Mouse (Mus musculus) liver, adult 2 months (tissue): ENCODE measurements around the gene Gm49337. TPM values are rescaled to one million over a fixed set of nuclear protein-coding genes. Genes with fewer than 3 reads are reported as not detected.

ENCODE experiments used
- DNase-seq: peaks from one replicate; pipeline ENCODE4 v3.0.0-alpha.2; 2011; ENCODE audit warnings: low read depth, low spot score; ENCODE audit errors: extremely low read depth
- H3K27ac ChIP-seq: fragments of 200-500 bp; replicated peaks from 2 replicates; pipeline ENCODE4 v1.5.1; 2012; ENCODE audit warnings: low read depth, mild to moderate bottlenecking, control low read depth, inconsistent platforms, low read length; ENCODE audit not compliant: insufficient read depth
- H3K27me3 ChIP-seq: fragments of 200-500 bp; 2 replicates; pipeline ENCODE4 v1.6.1; 2012; ENCODE audit warnings: mild to moderate bottlenecking, moderate library complexity, low read length, inconsistent platforms; ENCODE audit not compliant: control insufficient read depth, insufficient read depth
- H3K36me3 ChIP-seq: fragments of 200-500 bp; 2 replicates; pipeline ENCODE4 v1.6.1; 2012; ENCODE audit warnings: low read length, inconsistent platforms; ENCODE audit not compliant: control insufficient read depth, insufficient read depth
- H3K4me1 ChIP-seq: fragments of 200-500 bp; 2 replicates; pipeline ENCODE4 v1.6.1; 2011; ENCODE audit warnings: low read length; ENCODE audit not compliant: control insufficient read depth, insufficient read depth
- H3K4me3 ChIP-seq: fragments of 200-500 bp; 2 replicates; pipeline ENCODE4 v1.5.1; 2011; ENCODE audit warnings: low read depth, mild to moderate bottlenecking, control low read depth, low read length, moderate library complexity; ENCODE audit not compliant: insufficient read depth
- H3K79me2 ChIP-seq: fragments of 200-500 bp; 2 replicates; pipeline ENCODE4 v1.6.1; 2012; ENCODE audit warnings: inconsistent platforms, mild to moderate bottlenecking, low read length, moderate library complexity; ENCODE audit not compliant: control insufficient read depth, insufficient read depth
- H3K9ac ChIP-seq: fragments of 200-500 bp; 2 replicates; pipeline ENCODE4 v1.6.1; 2012; ENCODE audit warnings: low read depth, mild to moderate bottlenecking, control low read depth, inconsistent platforms, low read length
- CTCF ChIP-seq: fragments of 200-500 bp; IDR thresholded peaks from 2 replicates; pipeline ENCODE4 v1.5.1; 2011; ENCODE audit warnings: low read depth, low read length, control low read depth
- POLR2A ChIP-seq: fragments of 200-500 bp; IDR thresholded peaks from 2 replicates; pipeline ENCODE4 v1.6.1; 2011; ENCODE audit warnings: low read length, control low read depth; ENCODE audit not compliant: insufficient read depth; ENCODE audit errors: extremely low read depth
- WGBS: fragments of 180-500 bp; shearing (Covaris S2); methylation state at CpG from one replicate; pipeline ENCODE4 v1.1.7; 2018; 5-methylcytosine and 5-hydroxymethylcytosine counted together
- polyA plus RNA-seq: library from polyadenylated mRNA; depleted of rRNA; stranded (reverse); fragments of >200 nt; gene quantifications from 2 replicates; pipeline ENCODE4 v1.2.3, GENCODE M21; 2012
- total RNA-seq: library from RNA; depleted of rRNA; stranded (reverse); fragments of >200 nt; gene quantifications from 2 replicates; pipeline ENCODE4 v1.2.3, GENCODE M21; 2014

The Gm49337 gene
- total and polyA plus RNA-seq, 2 experiments = not detected

DNA sequence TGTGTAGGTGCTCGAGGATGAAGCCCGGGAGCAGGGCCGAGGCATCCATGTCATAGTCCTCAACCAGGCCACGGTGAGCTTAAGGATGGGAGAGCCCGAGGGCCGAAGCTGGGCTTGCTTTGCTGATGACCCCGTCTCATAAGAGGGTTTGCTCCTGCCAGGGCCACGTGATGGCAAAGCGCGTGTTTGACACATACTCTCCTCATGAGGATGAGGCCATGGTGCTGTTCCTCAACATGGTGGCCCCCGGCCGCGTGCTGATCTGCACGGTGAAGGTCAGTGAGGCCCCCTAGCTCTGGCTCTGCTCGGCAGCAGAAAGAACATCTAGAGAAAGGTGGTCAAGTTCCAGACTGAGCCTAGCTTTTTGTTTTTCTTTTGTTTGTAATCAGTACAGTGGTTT is 20.5 kb upstream of the Gm49337 start:
- peaks cover 11% of the 10 kb centered on the region for H3K4me1 ChIP-seq
- H3K79me2 ChIP-seq = no peaks in the 10 kb centered on the region
- TF ChIP-seq CTCF = no peak
- TF ChIP-seq POLR2A = no peak
- 97% methylated on average over 15 of the region's 15 CpGs for WGBS
- H3K9ac ChIP-seq = no peak overlapping the region
- H3K36me3 ChIP-seq = peaks cover 10% of the 10 kb centered on the region; the same call in 1 of the 2 replicates
- no peak overlapping the region for H3K27ac ChIP-seq
- DNase-seq = no peak
- H3K4me3 ChIP-seq = no peak overlapping the region
- no peaks in the 10 kb centered on the region for H3K27me3 ChIP-seq

DNA sequence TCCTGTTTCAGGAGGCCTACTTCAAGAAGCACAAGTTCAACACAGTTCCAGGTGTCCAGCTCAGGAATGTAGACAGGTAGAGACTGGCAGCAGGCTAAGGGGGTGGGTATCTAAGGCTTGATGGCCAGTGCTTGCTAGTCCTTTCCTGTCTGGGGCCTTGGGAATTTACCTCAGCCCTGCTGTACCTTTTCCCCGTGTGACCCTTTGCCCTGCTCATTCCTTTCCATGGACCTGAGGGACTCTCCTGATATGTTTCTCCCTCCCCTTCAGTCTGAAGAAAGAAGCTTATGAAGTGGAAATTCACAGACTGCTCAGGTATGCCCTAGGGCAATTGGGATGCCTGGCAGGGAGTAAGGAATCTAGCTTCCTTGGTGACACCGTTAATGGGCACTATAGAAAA is 15.3 kb upstream of the Gm49337 start:
- peaks cover 24% of the 10 kb centered on the region for H3K36me3 ChIP-seq

DNA sequence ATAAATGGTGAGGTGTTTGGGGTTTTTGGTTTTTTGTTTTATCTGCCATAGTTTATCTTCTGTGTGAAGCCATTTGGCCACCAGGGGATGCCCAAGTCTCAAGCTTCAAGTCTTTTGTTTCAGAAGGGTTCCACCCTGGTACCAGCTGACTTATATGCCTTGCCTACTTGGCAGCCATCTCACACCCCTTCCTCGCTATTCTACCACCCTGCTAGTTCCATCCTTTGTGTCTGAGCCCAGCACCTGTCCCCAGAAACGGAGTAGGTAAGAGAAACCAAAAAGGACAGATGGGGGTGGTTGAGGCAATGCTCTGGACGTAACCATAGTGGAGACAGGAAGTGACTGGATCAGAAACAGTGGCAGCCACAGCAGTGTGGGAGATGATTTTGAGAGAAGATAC is 13.3 kb upstream of the Gm49337 start:
- WGBS = 83% methylated on average over 3 of the region's 3 CpGs
- H3K27ac ChIP-seq = no peak overlapping the region
- H3K4me1 ChIP-seq = no peaks in the 10 kb centered on the region
- no peaks in the 10 kb centered on the region for H3K79me2 ChIP-seq
- no peaks in the 10 kb centered on the region for H3K27me3 ChIP-seq
- no peak overlapping the region for H3K9ac ChIP-seq
- H3K4me3 ChIP-seq = no peak overlapping the region
- peaks cover 21% of the 10 kb centered on the region for H3K36me3 ChIP-seq
- DNase-seq = no peak
- no peak for TF ChIP-seq POLR2A
- no peak for TF ChIP-seq CTCF

More for the DNA sequence above, 15.3 kb upstream of the Gm49337 start:
- WGBS = 92% methylated on average over 2 of the region's 2 CpGs
- H3K79me2 ChIP-seq = no peaks in the 10 kb centered on the region
- no peak for DNase-seq
- H3K9ac ChIP-seq = no peak overlapping the region
- no peak overlapping the region for H3K4me3 ChIP-seq
- no peaks in the 10 kb centered on the region for H3K27me3 ChIP-seq
- no peaks in the 10 kb centered on the region for H3K4me1 ChIP-seq
- no peak overlapping the region for H3K27ac ChIP-seq
- no peak for TF ChIP-seq CTCF
- no peak for TF ChIP-seq POLR2A

DNA sequence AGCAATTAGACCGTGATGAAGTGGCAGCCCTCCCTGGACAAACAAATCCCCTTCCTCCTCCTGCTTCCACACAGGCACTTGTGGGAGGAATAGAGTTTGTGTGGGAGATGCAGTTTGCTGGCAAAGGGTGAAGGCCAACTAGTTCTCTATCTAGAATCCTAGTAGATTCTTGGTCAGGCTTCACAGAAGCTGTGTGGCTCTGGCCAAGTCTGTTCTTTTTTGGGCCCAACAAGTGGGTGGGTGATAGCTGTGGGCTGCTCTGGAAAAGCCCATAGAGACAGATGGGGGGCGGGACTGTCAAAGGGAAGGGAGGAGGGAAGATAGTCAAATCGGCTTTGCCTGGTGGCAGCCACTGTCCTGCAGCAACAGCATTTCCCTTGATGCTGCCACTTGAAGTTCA is 12.4 kb upstream of the Gm49337 start:
- H3K4me3 ChIP-seq = no peak overlapping the region
- 79% methylated on average over 3 of the region's 3 CpGs for WGBS
- H3K27me3 ChIP-seq = no peaks in the 10 kb centered on the region
- no peaks in the 10 kb centered on the region for H3K79me2 ChIP-seq
- H3K36me3 ChIP-seq = peaks cover 21% of the 10 kb centered on the region
- H3K4me1 ChIP-seq = no peaks in the 10 kb centered on the region
- no peak for DNase-seq
- H3K27ac ChIP-seq = no peak overlapping the region
- no peak for TF ChIP-seq CTCF
- no peak overlapping the region for H3K9ac ChIP-seq

DNA sequence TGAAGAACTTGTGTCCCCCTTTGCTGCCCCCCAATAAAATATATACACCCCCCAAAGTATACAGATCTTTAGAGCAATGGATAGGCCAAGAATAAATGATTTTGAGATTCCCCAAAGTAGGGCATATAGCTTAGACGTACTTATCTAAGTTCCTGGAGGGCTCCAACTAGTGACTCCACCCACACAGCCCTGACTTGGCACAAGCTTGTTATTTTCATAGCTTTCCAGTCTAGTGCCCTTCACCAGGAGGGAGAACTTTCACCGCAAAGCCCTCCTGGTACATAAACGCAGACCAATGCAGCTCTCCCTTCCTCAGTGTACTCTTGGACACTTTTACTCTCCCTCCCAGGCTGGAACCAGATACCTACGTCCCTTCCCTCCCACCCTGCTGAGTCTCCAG is 11.0 kb upstream of the Gm49337 start:
- TF ChIP-seq CTCF (no peak), POLR2A (no peak)
- H3K4me1 ChIP-seq = no peaks in the 10 kb centered on the region
- H3K79me2 ChIP-seq = no peaks in the 10 kb centered on the region
- peaks cover 16% of the 10 kb centered on the region for H3K36me3 ChIP-seq
- 78% methylated on average over 4 of the region's 4 CpGs for WGBS
- no peaks in the 10 kb centered on the region for H3K27me3 ChIP-seq
- H3K9ac ChIP-seq = no peak overlapping the region
- DNase-seq = no peak
- no peak overlapping the region for H3K4me3 ChIP-seq
- H3K27ac ChIP-seq = no peak overlapping the region

DNA sequence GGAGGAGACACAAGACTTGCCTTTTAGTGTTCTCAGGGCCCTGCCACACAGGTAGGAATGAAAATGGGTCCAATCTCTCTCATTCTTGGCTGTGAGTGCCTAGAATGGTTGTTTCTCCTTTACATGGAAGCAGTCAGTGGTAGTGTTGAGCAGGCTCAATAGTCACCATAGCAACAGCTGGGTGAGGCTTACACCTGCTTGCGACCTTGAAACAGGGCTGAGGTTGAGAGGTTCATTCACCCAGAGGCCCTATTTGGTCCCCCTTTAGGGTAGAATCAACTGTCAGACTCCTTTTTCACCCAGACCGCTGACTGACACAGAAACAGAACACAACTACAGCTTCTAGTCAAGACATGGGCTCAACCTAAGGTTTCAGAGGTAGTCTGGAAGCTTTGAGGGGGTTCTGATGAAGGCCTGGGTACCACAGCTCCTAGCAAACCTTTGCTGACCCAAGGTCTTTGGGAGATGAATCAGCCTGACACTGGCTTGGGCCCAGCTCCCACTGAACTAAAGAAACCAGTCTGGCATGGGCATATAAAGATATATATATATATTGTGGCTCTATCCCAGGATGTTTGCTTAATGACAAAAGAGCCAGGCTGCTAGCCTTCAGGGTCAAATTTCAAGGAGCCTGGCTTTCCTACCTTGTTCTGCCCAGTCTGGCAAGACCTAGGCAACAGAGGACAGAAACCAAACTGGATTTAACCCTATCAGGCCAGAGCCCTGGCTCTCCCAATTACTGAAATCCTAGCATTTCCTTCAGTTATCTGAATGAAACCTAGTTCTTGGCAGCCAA is 8.2 kb upstream of the Gm49337 start:
- TF ChIP-seq POLR2A (no peak), CTCF (no peak)

More for the DNA sequence above, 8.2 kb upstream of the Gm49337 start:
- no peak for DNase-seq
- WGBS = 83% methylated on average over 2 of the region's 2 CpGs
- Histone ChIP-seq H3K79me2 (no peaks in the 10 kb centered on the region), H3K4me1 (no peaks in the 10 kb centered on the region), H3K36me3 (no peaks in the 10 kb centered on the region), H3K4me3 (no peak overlapping the region), H3K27me3 (no peaks in the 10 kb centered on the region), H3K27ac (no peak overlapping the region), H3K9ac (no peak overlapping the region)
